Mouse (Mus musculus) ES-E14 (cell line): ENCODE data around the gene Yaf2. TPM values are rescaled to one million over a fixed set of nuclear protein-coding genes. Genes with fewer than 3 reads are reported as not detected.

Experiments used
- DNase-seq: peaks from one replicate; pipeline ENCODE4 v3.0.0-alpha.2; 2013; ENCODE audit warnings: low read depth, low spot score
- H3K27ac ChIP-seq: 2 replicates; pipeline ENCODE4 v1.5.1; 2012; ENCODE audit warnings: low read depth, mild to moderate bottlenecking, low read length, moderate library complexity, mixed read lengths; ENCODE audit not compliant: poor library complexity, insufficient read depth, severe bottlenecking
- H3K36me3 ChIP-seq: 2 replicates; pipeline ENCODE4 v1.6.1; 2012; ENCODE audit warnings: mild to moderate bottlenecking, low read length, moderate library complexity, mixed read lengths; ENCODE audit not compliant: control insufficient read depth, poor library complexity, insufficient read depth, severe bottlenecking
- H3K4me1 ChIP-seq, 2 experiments: fragments of 150-350 bp in 1 of 2; sonication (generic) in 1 of 2; 2 replicates each; pipeline ENCODE4 v1.6.1; 2012; ENCODE audit warnings: low read length in 2 of 2, mild to moderate bottlenecking in 1 of 2, mixed read lengths in 1 of 2; ENCODE audit not compliant: control insufficient read depth in 2 of 2, insufficient read depth in 2 of 2, poor library complexity in 1 of 2
- H3K4me3 ChIP-seq, 2 experiments: fragments of 150-350 bp in 1 of 2; sonication (generic) in 1 of 2; 2 replicates each; pipeline ENCODE4 v1.5.1; 2012; ENCODE audit warnings: low read length in 2 of 2, low read depth in 1 of 2, mild to moderate bottlenecking in 1 of 2, mixed read lengths in 1 of 2; ENCODE audit not compliant: insufficient read depth in 1 of 2, poor library complexity in 1 of 2, severe bottlenecking in 1 of 2
- H3K9ac ChIP-seq: 2 replicates; pipeline ENCODE4 v1.6.1; 2012; ENCODE audit warnings: low read depth, mild to moderate bottlenecking, low read length, mixed read lengths; ENCODE audit not compliant: poor library complexity, insufficient read depth, severe bottlenecking
- H3K9me3 ChIP-seq: fragments of 150-350 bp; sonication (generic); 2 replicates; pipeline ENCODE4 v1.6.1; 2012; ENCODE audit warnings: low read depth, mild to moderate bottlenecking, low read length; ENCODE audit not compliant: control insufficient read depth, insufficient read depth
- CHD2 ChIP-seq: IDR thresholded peaks from 2 replicates; pipeline ENCODE4 v1.6.1; 2014; ENCODE audit warnings: mild to moderate bottlenecking, low read depth, low read length, inconsistent platforms
- HCFC1 ChIP-seq: IDR thresholded peaks from 2 replicates; pipeline ENCODE4 v1.6.1; 2012; ENCODE audit warnings: low read length, inconsistent platforms, borderline replicate concordance; ENCODE audit not compliant: insufficient read depth
- MAFK ChIP-seq: IDR thresholded peaks from 2 replicates; pipeline ENCODE4 v1.6.1; 2014; ENCODE audit warnings: mild to moderate bottlenecking, low read depth, low read length, inconsistent platforms; ENCODE audit not compliant: insufficient read depth
- ZC3H11A ChIP-seq: IDR thresholded peaks from 2 replicates; pipeline ENCODE4 v1.6.1; 2012; ENCODE audit warnings: low read depth, mild to moderate bottlenecking, inconsistent platforms, low read length, borderline replicate concordance
- ZNF384 ChIP-seq: IDR thresholded peaks from 2 replicates; pipeline ENCODE4 v1.6.1; 2012; ENCODE audit warnings: low read depth, low read length, inconsistent platforms
- in situ Hi-C, 2 experiments: fragments of 600-800 bp; cut with MboI; formaldehyde crosslinking; loops; one replicate each; pipeline ENCODE4 v1.15.1; 2025; ENCODE audit warnings: low sequenced_read_pairs in 2 of 2, inconsistent platforms in 1 of 2; ENCODE audit not compliant: unreplicated experiment in 2 of 2
- total RNA-seq: library from RNA; depleted of rRNA; stranded (reverse); fragments of 300-350 nt; gene quantifications from 2 replicates; pipeline ENCODE4 v1.2.3, GENCODE M21; 2012

The Yaf2 gene
- total RNA-seq, 1 experiment: 19.8 TPM

GRCm38 (mm10) chr15:93269572-93269971, 67.2 kb downstream of the Yaf2 start:
- in situ Hi-C loops: no loop called here
- H3K4me1 ChIP-seq: peaks cover 0 to 9% of the 10 kb centered on the region in 2 experiments; a peak in 1 of 4 replicates
- no peak overlapping the region for H3K4me3 ChIP-seq
- no peak overlapping the region for H3K9ac ChIP-seq
- H3K36me3 ChIP-seq: no peaks in the 10 kb centered on the region
- no peaks in the 10 kb centered on the region for H3K9me3 ChIP-seq
- no peak overlapping the region for H3K27ac ChIP-seq
- DNase-seq: no peak
- no peak for TF ChIP-seq CHD2
- TF ChIP-seq ZNF384: no peak
- TF ChIP-seq HCFC1: no peak
- no peak for TF ChIP-seq MAFK
- TF ChIP-seq ZC3H11A: no peak

- in situ Hi-C loops: no loop called here
- H3K4me3 ChIP-seq: no peak overlapping the region
- TF ChIP-seq MAFK: no peak
- no peak for TF ChIP-seq CHD2
- TF ChIP-seq ZC3H11A: no peak
- no peak for TF ChIP-seq ZNF384
- TF ChIP-seq HCFC1: no peak
These were observed 68.7 kb downstream of the Yaf2 start for GRCm38 (mm10) chr15:93268001-93268400.

GRCm38 (mm10) chr15:93267479-93267878, 69.3 kb downstream of the Yaf2 start:
- in situ Hi-C loops: no loop called here
- Histone ChIP-seq H3K9ac (no peak overlapping the region), H3K27ac (no peak overlapping the region), H3K9me3 (no peaks in the 10 kb centered on the region), H3K4me1 (peaks cover 0 to 6% of the 10 kb centered on the region in 2 experiments; a peak in 1 of 4 replicates), H3K4me3 (no peak overlapping the region), H3K36me3 (no peaks in the 10 kb centered on the region)
- no peak for TF ChIP-seq MAFK
- no peak for TF ChIP-seq CHD2
- no peak for TF ChIP-seq ZNF384
- no peak for TF ChIP-seq HCFC1
- no peak for TF ChIP-seq ZC3H11A
- no peak for DNase-seq

More at GRCm38 (mm10) chr15:93268001-93268400, 68.7 kb downstream of the Yaf2 start:
- H3K27ac ChIP-seq: no peak overlapping the region
- peaks cover 0 to 6% of the 10 kb centered on the region in 2 experiments; a peak in 1 of 4 replicates for H3K4me1 ChIP-seq
- no peak overlapping the region for H3K9ac ChIP-seq
- no peaks in the 10 kb centered on the region for H3K9me3 ChIP-seq
- no peak for DNase-seq
- H3K36me3 ChIP-seq: no peaks in the 10 kb centered on the region

GRCm38 (mm10) chr15:93266361-93266760, 70.4 kb downstream of the Yaf2 start:
- TF ChIP-seq HCFC1: no peak

GRCm38 (mm10) chr15:93265728-93266127, 71.0 kb downstream of the Yaf2 start:
- Histone ChIP-seq H3K4me3 (no peak overlapping the region), H3K9me3 (no peaks in the 10 kb centered on the region), H3K27ac (no peak overlapping the region), H3K36me3 (peaks cover 6% of the 10 kb centered on the region; the same call in 1 of the 2 replicates), H3K4me1 (peaks cover 0 to 8% of the 10 kb centered on the region in 2 experiments; a peak in 1 of 4 replicates), H3K9ac (no peak overlapping the region)
- no peak for TF ChIP-seq CHD2
- no peak for TF ChIP-seq ZNF384
- no peak for TF ChIP-seq ZC3H11A
- no peak for TF ChIP-seq MAFK
- TF ChIP-seq HCFC1: no peak
- in situ Hi-C loops: no loop called here
- DNase-seq: no peak

More at GRCm38 (mm10) chr15:93266361-93266760, 70.4 kb downstream of the Yaf2 start:
- Histone ChIP-seq H3K4me1 (peaks cover 0 to 6% of the 10 kb centered on the region in 2 experiments; a peak in 1 of 4 replicates), H3K27ac (no peak overlapping the region), H3K9me3 (no peaks in the 10 kb centered on the region), H3K4me3 (no peak overlapping the region), H3K9ac (no peak overlapping the region), H3K36me3 (0 out of 2 replicates have a peak, but pooled peaks cover under 1% of the 10 kb centered on the region)
- in situ Hi-C loops: no loop called here
- DNase-seq: no peak
